ENCODE assay signal across 8 mouse cellular contexts in genomic region chr2:75682978-75683709, GRCm38 (mm10). TPM values are rescaled to one million over a fixed set of nuclear protein-coding genes. Genes with fewer than 3 reads are reported as not detected.
A peak's percentile ranks its signal among the peaks of the same experiment; 100 is the strongest.
DNase-seq lines count a peak whose midpoint lies in the region; ATAC-seq lines count a peak whose summit lies in the region.

No protein-coding gene starts in this region.

- peak; percentile 72 for ATAC-seq in heart, embryonic 16.5 days (replicated peaks; ENCODE audit: extremely low read depth, insufficient read depth, low FRiP score)
- ATAC-seq in megakaryocyte, adult 5-6 weeks (ENCODE audit: poor library complexity, severe bottlenecking): peak; percentile 82

- peak overlapping the region; percentile 39 for H3K4me2 ChIP-seq in heart, embryonic 16.5 days (ENCODE audit: low read depth, low read length)

- 30% methylated on average over 15 of the region's 15 CpGs for WGBS in heart, embryonic 16.5 days

- H3K4me3 ChIP-seq in brown adipose tissue, adult 24 weeks (ENCODE audit: insufficient read depth, low read depth, low read length): peak overlapping the region; percentile 47
- 0 out of 2 replicates have a peak overlapping the region, but pooled peaks have one; percentile 7 for H3K4me3 ChIP-seq in heart, embryonic 16.5 days (ENCODE audit: low read length)

- peaks cover 39% of the 10 kb centered on the region for H3K4me1 ChIP-seq in brown adipose tissue, adult 24 weeks (ENCODE audit: control insufficient read depth, insufficient read depth, insufficient read length, low read length)
- peaks cover 61% of the 10 kb centered on the region for H3K4me1 ChIP-seq in heart, embryonic 16.5 days (ENCODE audit: control insufficient read depth, insufficient read depth, low read length)

- peak overlapping the region; percentile 96 for H3K27ac ChIP-seq in brown adipose tissue, adult 24 weeks (replicated peaks; ENCODE audit: low read depth, low read length)
- peak overlapping the region; percentile 92 for H3K27ac ChIP-seq in heart, embryonic 16.5 days (ENCODE audit: low read length)

- H3K36me3 ChIP-seq in heart, embryonic 16.5 days (ENCODE audit: control insufficient read depth, insufficient read depth): peaks cover 10% of the 10 kb centered on the region

- DNase-seq in layer of hippocampus, adult 11-12 months (ENCODE audit: low spot score): peak; percentile 56
- DNase-seq in layer of hippocampus, postnatal 25 days (ENCODE audit: extremely low spot score in 1 of 2, low spot score in 1 of 2): no peak
- peak; percentile 76 to 83 for DNase-seq in kidney, postnatal 25 days
- DNase-seq in thymus, postnatal 36 days: peak; percentile 76 to 84
- DNase-seq in frontal cortex, adult 2 months (ENCODE audit: extremely low spot score in 1 of 2, low spot score in 1 of 2): no peak

- peak overlapping the region; percentile 65 for H3K9ac ChIP-seq in heart, embryonic 16.5 days (ENCODE audit: low read length)

- no peaks in the 10 kb centered on the region for H3K27me3 ChIP-seq in heart, embryonic 16.5 days (ENCODE audit: control insufficient read depth, insufficient read depth, low read length)

- H3K9me3 ChIP-seq in heart, embryonic 16.5 days (replicated peaks; ENCODE audit: control insufficient read depth, low read length): no peaks in the 10 kb centered on the region

RNA-seq across cellular contexts. Expression of gene Nfe2l2, which starts 21.3 kb away (rescaled TPM):
- 10 to 100 TPM; 12.1 to 12.3 TPM for total RNA-seq in layer of hippocampus, postnatal 25 days (2021)
- 50.2 and 50.6 TPM in 2 replicates for polyA plus RNA-seq in brown adipose tissue, adult 24 weeks (2012; ENCODE audit: insufficient read depth, insufficient read length, missing spikeins)
- 58.3 and 61.3 TPM in 2 replicates for polyA plus RNA-seq in heart, embryonic 16.5 days (2015; fragmentation: Nextera tagmentation; extraction: Ambion mirVana)
- total RNA-seq in megakaryocyte, adult 5-6 weeks (2015): 148 TPM in 2 replicates
- 81.2 and 94.4 TPM in 2 replicates for total RNA-seq in megakaryocyte, adult 5-6 weeks (2017)
- polyA plus RNA-seq in frontal cortex, adult 2 months (2012; rRNA removed): 20.4 and 21.1 TPM in 2 replicates

RNA-seq across cellular contexts. Expression of gene Hnrnpa3, which starts 24.1 kb away (rescaled TPM):
- total RNA-seq in layer of hippocampus, postnatal 25 days (2021): 100 to 1,000 TPM; 273 to 314 TPM
- 58.7 and 106 TPM in 2 replicates for polyA plus RNA-seq in brown adipose tissue, adult 24 weeks (2012; ENCODE audit: insufficient read depth, insufficient read length, missing spikeins)
- 139 and 182 TPM in 2 replicates for polyA plus RNA-seq in heart, embryonic 16.5 days (2015; fragmentation: Nextera tagmentation; extraction: Ambion mirVana)
- total RNA-seq in megakaryocyte, adult 5-6 weeks (2015): 596 and 620 TPM in 2 replicates
- 223 and 241 TPM in 2 replicates for total RNA-seq in megakaryocyte, adult 5-6 weeks (2017)
- 297 and 316 TPM in 2 replicates for polyA plus RNA-seq in frontal cortex, adult 2 months (2012; rRNA removed)

Comparison
In these comparisons a context has a peak if more than half of its experiments do, and no peak if none do; other contexts are left out.
1. DNase-seq: peak in layer of hippocampus, adult 11-12 months (single experiment), kidney, postnatal 25 days (2 of 2) and thymus, postnatal 36 days (2 of 2); none in layer of hippocampus, postnatal 25 days (0 of 2) and frontal cortex, adult 2 months (0 of 2).